Mouse (Mus musculus): Measurements from ENCODE around the gene Angpt4.
A peak's percentile ranks its signal among the peaks of the same experiment; 100 is the strongest.

Angpt4 gene

DNA sequence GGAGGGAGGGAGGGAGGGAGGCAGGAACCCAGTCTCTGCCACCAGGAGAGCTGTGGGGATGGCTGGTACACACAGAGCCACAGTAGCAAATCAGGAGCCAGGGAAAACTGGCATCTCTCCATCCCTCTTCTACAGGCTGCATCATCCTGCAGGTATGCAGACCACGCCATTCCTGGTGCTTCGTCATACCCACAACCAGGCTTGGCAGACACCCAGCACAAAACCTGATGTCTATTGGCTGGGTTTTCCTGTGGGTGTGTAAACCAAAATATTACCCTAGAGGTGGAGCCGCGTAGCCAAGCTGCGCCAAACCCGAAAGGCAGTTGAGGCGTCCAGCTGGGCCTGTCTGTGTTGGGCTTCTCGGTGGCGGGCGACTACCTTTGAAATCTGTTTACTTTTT lies 51.5 kb downstream of the Angpt4 start:
- DNase-seq (ENCODE audit: low spot score) = no peak

DNA sequence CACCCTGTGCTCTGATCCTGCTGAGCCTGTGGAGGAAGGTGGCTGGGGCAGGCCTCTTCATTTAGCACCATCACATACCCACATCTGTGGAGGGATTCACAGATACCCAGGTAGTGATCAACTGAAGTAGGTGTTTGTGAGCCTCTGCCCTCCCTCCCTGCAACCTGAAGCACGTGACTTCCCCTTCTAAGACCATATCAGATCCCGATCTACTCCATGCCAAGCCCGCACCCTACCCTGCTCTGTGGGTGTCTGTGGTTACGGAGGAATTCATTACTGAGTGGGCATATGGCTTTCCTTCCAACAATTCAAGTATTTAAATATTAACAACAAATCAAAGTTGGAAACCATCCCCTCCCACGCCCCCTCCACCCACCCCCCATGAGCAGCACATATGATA lies 52.3 kb downstream of the Angpt4 start:
- no peak for DNase-seq (ENCODE audit: low spot score)

DNA sequence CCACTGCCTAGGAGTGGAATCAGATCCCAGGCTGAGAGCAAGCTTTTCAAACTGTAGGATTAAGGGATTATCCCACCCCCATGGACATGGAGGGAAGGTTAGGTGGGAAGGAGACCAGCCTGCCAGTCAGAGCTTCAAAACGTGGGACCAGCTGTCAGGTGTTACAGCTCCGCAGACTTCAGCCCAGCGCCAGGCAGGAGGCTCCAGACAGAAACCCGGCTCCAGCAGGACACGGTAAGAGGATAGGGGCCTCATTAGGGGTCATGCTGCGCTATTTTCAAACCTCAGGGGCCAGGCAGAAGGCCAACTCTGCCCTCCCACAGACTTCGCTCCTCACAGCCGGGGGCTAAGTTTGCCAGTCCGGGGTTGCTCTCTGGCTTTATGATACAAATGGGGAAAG lies 53.0 kb downstream of the Angpt4 start:
- no peak for DNase-seq (ENCODE audit: low spot score)

DNA sequence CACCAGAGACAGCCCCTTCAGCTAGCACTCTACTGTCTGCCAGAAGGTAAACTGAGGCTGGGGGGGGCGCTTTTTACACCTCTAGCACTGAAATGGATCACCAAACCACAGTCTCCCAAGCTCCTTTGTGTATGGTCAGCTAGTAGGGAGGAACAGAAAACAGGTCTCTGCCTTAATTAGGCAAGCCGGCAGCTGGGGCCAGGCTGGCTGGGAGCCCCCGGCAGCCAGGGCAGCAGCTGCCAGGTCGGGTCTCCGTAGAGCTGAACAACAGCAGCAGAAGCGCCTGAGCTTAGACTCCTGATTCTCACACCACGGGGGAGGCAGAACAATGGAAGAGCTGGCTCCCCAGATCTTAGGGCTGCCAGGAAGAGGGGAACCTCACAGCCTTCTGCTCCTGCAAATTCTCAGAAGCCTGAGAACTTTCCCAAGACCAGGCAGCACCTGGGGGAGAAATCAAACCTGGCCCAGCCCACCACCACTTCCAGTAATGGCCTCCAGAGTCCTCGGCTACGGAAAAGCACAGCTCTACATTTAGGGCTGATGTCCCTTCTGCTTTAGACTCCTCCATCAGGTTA lies 56.3 kb downstream of the Angpt4 start:
- no peak for DNase-seq (ENCODE audit: low spot score)

DNA sequence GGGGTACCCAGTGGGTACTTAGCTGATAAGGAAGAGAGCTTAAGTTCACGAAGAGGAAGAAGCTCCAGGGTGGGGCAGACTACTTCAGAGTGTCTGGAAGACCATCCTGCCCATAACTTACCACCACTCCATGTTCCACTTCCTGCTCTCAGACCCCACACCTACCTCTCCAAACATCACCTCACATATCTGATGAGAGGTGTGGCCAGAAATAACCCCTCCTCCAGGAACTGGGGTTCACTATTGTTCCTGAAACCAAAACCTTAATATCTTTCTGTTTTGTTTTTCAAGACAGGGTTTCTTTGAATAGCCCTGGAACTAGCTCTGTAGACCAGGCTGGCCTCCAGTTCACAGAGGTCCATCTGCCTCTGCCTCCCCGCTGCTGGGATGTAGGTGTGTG lies 56.8 kb downstream of the Angpt4 start:
- DNase-seq (ENCODE audit: low spot score) = no peak

DNA sequence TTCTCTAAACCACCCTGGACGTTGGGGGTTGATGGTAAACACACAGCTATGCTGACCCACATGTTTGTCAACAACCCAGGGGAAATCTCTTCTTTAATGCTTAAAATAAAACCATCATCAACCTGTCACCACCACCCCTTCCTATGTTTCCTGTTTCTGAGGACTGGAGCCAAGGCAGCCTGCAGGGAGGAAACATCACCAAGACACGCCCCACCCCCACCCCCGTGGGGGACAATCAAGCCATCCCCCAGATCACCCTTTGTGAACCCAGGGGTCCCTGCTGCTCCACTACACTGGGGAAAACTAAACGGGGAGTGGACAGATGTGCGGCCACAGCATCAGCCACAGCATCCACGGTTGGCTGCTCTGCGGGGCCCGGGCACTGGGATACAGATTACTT lies 57.4 kb downstream of the Angpt4 start:
- DNase-seq (ENCODE audit: low spot score) = no peak

DNA sequence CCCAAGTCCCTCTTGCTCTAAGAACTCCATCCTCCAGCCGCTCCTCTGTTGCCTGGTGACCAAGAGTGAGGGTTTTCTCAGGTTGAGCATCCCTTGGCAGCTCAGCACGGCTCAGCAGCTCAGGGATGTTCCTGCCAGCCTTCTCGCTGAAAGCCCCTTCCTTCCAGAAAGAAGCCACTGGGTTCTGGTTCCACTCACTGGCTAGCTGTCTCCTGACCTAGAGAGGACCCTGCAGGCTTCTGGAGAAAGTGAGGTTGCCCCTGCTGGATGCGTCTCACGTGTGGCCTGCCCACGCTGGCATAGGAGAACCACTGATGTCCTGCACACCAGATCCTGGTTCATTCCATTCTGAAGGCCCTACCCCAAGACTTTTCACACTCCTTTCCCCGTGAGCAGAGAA lies 58.0 kb downstream of the Angpt4 start:
- DNase-seq (ENCODE audit: low spot score) = no peak

DNA sequence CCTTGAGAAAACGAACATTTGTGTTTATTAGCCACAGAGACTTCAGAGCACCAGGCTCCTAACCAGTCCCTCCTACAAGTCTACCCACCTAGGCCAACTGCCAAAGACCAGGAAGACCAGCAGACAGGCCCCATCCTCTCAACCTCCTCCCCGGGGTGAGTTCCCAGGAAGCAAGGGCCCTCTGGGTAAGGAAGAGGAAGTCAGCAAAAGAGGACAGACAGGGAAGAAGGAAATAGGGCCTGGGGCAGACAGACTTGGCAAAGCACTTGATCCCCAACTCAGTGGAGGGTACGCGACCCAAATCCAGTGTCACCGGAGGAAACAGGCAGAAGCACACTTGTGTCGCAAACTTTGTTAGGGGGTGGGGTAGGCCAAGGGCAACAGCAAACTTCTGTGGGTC lies 58.4 kb downstream of the Angpt4 start:
- DNase-seq (ENCODE audit: low spot score) = no peak

DNA sequence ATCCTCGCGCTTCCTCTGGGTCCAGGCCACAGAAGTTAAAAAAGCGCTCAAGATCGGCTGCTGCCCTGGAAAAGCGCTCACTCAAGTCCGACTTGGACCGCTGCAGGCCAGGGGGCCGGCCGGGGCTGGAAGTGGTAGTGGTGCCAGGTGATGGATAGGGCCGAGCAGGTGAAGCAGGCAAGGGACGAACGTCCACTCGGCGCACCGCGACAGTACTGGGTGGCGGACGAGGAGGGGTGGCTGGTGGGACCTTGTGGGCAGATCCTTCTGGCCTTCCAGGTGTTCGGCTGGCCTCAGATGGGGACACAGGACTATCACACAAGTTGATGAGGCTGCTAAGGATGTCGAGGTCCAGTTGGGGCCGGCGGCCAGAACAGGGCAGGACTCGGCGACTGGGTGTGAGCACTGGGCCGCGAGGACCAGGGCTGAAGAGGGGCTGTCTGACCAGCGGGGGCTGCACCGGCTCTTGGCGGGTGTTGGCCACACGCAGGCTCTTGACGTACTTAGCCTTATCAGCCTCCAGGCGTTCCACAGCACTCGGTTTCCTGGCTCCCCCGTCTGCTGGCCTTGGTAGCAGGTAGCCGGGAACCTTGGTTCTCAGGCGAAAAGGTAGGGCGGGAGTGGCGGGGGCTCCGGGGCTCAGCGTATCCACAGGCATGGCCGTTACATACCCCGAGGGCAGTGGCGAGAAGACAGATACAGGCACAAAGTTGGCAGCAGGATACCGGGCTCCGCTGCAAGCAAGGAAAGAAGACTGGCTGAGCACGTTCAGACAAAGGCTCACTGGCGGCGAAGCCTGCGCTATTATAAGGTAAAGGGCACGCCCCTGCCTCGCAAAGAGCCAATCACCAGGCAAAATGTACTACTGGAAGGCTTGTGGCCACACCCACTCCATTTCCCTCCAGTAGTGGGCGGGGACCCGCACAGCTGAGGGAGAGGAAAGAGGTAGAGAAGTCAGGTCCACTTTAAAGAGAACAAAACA lies 59.5 kb downstream of the Angpt4 start:
- DNase-seq (ENCODE audit: low spot score) = peak; percentile 76

DNA sequence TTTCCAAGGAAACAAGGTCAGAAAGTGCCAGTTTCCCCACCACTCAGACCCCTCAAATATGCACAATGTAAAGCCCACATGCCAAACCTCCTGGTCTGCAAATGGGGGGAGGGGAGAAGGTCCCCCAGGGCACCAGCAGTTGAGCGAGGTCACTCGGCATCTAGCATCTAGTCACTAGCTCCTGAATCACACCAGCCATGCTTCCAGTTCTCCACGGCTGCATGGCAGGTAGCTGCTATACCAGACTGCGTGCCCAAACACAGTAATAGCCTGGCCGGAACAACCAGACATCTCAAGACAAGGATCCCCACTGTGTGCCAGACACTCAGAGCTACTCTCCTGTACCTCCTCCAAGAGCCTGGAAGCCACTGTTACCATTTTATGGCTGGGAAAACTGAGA lies 60.7 kb downstream of the Angpt4 start:
- DNase-seq (ENCODE audit: low spot score) = no peak

DNA sequence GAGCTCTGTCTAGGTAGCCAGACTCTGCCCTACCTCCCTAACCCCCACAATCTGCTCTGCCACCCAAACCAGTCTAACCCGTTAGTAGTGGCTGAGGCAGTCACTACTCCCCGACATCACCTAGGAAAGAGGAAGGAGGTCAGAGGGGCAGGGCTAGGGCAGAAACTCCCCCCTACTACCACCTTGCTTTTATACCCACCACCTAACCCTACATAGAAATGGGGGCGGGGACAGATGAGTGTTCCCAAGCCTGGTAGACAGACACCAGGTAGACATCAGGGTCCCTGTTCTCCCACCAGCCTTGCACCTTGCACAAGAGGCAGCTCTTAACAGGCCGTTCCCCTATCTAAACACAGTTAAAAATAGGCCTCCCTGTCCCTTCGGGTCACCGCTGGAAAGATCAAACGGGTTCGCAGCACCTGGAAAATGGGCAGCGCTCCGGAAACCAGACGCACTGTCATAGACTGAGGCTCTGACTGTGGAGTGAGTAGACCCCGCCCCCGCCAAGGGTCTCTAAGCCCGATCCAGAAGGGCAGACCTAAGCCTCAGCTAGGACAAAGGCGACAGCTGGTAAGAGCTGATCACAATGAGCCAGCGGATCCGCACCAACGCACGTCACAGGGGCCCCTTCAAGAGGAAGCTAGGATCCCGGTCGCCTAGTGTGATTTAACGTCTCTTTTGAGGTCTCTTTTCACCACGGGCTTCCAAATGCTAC lies 62.0 kb downstream of the Angpt4 start:
- no peak for DNase-seq (ENCODE audit: low spot score)

DNA sequence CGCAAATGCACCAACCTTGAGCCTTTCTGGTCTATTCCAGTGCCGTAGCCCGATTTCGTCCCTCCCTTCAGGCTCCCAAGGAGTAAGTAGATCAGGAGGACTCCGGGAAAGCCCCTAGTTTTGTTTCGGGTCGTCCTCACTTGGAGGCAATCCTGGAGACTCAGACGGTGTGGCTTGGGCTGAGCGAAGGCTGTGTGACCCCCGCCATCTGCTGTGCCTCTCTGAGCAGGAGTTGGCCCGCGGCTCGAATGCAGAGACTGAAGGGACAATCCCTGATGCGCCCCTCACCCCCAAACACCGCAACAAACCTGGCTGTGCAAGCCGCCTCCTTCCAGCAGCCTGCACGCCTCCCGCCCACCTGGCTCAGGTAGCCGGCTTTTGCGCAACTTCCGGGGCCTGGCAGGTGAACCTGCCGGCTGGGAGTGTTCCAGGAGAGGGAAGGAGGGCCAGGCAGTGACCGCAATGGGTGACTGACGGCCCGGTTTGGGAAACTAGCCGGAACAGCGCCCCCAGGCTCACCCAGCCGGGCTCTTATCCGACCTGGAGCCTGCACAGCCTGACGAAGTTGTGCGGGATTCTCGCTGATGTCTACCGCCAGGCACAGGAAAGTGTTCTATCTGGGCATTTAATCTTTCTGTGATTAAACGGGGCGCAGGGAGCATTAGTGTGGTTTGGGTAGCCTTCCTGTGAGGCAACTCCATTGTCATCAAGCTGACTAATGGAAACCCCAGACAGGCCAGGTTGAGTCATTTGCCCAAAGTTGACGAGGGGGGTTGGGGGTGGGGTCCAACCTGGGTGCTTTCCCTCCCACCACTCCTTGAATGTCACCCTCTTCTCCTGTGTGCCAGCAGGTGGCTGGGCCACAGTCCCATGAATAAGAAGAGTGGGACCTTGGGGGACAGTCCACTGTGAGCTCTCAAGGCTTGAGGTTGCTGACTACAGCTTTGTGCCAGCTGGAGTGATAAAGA lies 62.9 kb downstream of the Angpt4 start:
- DNase-seq (ENCODE audit: low spot score) = no peak

DNA sequence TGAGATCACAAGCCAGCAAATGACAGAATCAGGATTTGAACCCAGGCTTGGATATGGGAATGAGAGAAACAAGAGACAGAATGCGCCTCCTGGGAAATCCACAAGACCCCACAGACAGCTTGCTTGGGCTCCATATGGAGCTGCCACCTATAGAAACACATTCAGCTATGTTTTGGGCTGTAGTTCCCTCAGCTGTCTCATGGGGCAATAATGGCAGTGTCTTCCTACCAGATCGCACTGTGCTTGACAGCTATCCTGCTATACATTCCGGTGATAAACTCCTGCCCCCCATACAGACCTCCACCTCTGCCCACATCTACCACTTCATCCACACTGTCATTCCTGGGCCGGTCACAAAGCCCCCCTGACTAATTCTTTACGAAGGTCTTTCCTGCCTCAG lies 64.3 kb downstream of the Angpt4 start:
- no peak for DNase-seq (ENCODE audit: low spot score)

DNA sequence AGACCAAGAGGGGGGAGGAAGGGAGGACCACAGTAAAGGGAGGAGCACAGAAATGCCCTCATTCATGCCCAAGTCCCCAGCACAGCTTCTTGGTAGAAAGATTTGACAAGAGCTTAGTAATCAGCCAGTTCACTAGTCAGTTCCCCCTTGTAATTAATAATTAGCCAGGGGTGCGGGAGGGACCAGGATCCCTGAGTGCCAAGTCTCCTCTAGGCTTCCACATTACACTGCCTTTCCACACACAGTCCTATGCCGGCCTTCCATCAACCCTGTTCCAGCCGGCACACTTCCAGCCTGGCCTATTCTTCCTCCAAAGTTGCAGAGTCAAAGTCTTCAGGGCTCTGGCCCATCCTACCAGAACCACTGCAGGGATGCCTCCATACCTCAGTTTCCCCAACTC lies 65.1 kb downstream of the Angpt4 start:
- no peak for DNase-seq (ENCODE audit: low spot score)

DNA sequence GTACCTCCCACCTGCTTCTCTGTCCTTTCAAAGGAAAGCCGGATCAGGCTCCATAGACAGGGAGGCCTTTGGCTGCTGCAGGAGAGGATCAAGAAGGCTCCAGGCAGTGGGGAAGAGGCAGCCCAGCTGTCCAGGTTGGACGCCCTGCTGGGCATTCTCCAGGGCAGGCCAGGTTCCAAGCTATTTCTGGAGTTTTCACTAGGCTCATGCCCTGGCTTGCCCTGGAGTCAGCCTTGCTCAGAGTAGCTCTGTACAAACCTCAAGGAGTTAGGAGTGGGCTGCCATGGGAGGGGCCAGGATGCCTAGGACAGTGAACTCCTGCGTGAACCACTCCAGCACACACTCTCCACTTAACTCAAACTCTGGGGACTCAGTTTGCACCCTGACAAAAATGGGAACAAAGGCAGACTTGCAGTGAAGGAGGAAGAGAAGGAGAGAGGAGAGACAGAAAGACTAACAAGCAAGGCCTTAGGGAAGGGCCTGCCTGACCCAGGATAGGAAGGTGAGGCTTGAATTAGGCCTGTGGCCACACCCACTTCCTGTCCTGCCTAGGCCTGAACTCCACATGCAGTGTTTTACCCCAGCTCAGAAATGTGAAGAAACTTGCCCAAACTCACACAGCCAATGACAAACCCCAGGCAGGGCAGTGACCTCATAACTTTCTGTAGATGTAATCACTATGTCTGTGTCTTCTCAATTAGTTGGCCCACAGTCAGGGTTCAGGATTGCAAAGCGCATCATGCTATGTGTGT lies 66.9 kb downstream of the Angpt4 start:
- DNase-seq (ENCODE audit: low spot score) = no peak

DNA sequence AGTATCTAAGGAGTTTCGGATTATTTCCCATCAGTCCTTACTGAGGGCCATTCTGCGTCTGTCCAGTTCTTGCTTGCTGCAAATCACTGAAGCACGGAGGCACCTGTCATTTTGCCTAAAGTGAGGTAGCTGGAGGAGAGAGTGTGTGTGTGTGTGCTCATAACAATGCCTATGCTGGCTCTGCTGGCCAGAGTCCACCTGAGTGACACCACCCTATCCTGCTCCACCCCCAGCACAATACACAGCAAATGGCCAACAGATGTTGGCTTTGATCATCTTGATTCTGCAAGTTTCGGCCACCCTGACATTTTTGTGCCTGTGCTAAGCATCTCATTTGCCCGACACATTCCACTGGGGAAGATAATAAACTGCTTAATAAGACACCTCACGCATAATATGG lies 67.5 kb downstream of the Angpt4 start:
- no peak for DNase-seq (ENCODE audit: low spot score)

DNA sequence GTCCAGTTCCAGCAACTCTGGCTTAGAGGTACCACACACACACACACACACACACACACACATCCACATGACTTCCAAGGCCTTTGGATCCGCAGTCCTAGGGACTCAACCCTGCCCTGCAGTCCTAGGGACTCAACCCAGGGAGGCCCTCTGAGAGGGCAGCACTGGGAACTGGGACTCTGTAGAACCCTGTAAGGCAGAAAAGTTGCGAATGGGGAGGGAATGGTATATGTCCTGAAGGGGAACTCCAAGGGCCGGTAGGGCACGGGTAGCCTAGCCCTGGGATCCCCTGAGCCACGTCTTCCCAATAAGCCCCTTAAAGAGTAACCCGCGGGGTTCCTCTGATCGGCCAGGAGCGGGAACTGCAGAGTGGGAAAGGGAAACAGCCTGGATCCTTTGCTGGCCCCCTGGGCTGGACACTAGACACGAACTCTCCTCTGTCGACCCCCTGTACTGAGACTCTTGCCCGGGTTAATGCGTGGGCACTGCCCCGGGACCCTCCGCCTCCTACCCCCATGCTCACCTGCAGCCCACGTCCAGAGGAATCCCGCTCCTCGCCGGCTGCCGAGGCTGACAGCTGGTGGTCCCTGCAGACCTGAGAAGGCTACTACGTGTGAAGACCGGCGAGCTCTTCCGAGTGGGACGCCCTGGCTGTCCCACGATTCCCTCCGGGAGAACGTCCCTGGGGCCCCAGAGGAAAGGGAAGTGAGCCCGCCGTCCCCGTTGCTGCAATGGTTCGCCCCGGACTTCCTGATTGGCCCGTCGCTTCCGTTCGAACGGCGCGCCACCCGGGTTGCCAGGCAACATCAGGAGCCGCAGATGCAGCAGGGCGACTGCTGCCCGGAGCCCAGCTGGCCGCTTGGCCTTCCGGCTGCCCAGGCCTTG lies 68.7 kb downstream of the Angpt4 start, which contains the start of gene Fam110a:
Gene Fam110a (minus strand): TSS at position 750 of the 885 bp plus-strand sequence.
- peak; percentile 77 for DNase-seq (ENCODE audit: low spot score)

DNA sequence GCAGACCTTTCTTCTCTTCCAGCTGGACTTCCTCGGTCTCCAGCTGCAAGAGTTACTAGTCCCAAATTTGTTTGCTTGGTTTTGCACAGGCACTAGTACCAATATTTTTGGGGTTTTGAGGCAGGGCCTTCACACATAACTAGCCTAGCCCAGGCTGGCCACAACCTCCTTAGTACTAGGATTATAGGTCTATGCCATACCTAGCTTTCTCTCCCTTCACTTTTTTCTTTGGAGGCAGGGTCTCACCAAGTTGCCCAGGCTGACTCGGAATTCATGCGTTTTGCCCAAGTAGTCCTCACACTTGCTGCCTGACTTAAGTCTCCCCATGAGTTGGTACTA lies 69.3 kb downstream of the Angpt4 start:
- no peak for DNase-seq (ENCODE audit: low spot score)

DNA sequence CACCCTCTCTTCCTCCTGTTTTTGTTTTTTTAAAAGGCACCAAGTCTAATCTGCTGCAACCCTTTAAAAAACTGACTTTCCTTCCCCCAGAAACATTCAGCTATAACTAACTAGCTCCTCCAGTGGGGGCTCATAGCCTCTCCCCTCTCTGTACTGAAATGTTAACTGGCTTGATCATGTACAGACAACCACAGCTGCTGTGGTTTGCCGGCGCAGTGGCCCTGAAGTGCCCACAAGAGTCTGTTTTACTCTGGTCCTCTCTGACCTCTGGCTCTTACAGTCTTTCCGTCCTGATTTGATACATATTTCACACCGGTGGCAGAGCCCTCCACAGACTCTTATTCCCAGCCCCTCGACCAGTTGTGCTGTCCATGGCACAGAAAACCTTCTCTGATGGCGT lies 70.3 kb downstream of the Angpt4 start:
- no peak for DNase-seq (ENCODE audit: low spot score)

DNA sequence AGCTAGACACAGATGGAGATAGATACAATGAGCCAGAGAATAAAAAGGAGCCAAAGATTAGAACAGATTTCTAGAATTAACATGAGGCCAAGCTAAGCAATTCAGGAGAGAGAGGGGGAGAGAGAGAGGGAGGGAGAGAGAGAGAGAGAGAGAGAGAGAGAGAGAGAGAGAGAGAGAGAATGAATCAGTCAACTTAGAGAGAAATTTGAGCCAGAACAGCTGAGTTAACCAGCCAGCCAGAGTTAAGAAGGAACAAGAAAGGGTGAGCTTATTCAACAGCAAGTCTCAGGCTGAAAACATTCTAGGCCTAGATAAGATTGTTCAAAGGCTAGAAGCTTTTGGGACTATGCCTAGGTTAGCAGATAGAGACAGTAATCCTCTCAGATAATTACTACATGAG lies 71.5 kb downstream of the Angpt4 start:
- DNase-seq (ENCODE audit: low spot score) = no peak
